Mouse (Mus musculus) heart, postnatal 10 days (tissue): Measurements from ENCODE around the gene Ilf2. TPM values are rescaled to one million over a fixed set of nuclear protein-coding genes. Genes with fewer than 3 reads are reported as not detected.

Experiments used
- DNase-seq, 2 experiments: peaks; one replicate each; pipeline ENCODE4 v3.0.0; 2021
- intact Hi-C: fragments of 180-260 bp; cut with DNase I; formaldehyde crosslinking; loops from one replicate; pipeline ENCODE4 v1.15.1; 2025
- total RNA-seq, 2 experiments: library from RNA; stranded (reverse); gene quantifications; 2 replicates each; pipeline ENCODE4 v1.2.3; 2021

Gene Ilf2
- total RNA-seq, 2 experiments from 2014 or later = 55.3 to 57.5 TPM

DNA sequence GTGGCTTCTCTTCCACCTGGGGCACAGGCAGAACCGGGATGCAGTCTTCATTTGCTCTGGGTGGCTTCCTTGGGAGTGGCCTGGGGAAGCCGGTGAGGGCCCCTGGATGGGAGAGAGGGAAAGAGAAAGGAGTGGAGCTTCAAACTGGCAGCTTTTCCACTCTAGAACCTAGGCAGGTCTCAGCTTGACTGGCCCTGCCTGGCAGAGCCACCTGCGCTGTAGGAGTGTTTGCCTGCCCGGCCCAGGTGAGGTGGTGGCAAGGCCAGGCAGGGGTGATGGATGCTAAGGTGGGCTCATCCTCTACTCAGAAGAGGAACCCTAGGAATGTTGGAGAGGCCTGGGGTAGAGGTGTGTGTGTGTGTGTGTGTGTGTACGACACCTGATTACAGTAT lies 62.0 kb downstream of the Ilf2 start:
- intact Hi-C loops = no loop called here
- DNase-seq = no peak

Other genes starting within 250 kb of the Ilf2 start
- 10 to 100 TPM; 44.4 to 46.9 TPM for gene Jtb, start 244.5 kb upstream of the Ilf2 start, total RNA-seq
- gene Creb3l4, start 232.6 kb upstream of the Ilf2 start, total RNA-seq = under 1 TPM; 0.26 to 0.45 TPM
- 100 to 1,000 TPM; 105 to 110 TPM for gene Slc39a1, start 228.0 kb upstream of the Ilf2 start, total RNA-seq
- 10 to 100 TPM; 21.1 to 26.9 TPM for gene Crtc2, start 222.0 kb upstream of the Ilf2 start, total RNA-seq
- gene Dennd4b, start 210.9 kb upstream of the Ilf2 start, total RNA-seq = 10 to 100 TPM; 16.8 to 19.7 TPM
- gene Gatad2b, start 182.9 kb upstream of the Ilf2 start, total RNA-seq = 10 to 100 TPM; 56.6 to 59.5 TPM
- gene Slc27a3, start 86.2 kb upstream of the Ilf2 start, total RNA-seq = 1 to 10 TPM; 1.9 to 3.3 TPM
- gene Ints3, start 42.5 kb upstream of the Ilf2 start, total RNA-seq = 10 to 100 TPM; 24.4 to 28.3 TPM
- gene Npr1, start 10.3 kb upstream of the Ilf2 start, total RNA-seq = 10 to 100 TPM; 35.4 to 37.8 TPM
- 10 to 100 TPM; 55.9 to 62.7 TPM for gene Snapin, start 14.9 kb downstream of the Ilf2 start, total RNA-seq
- 100 to 1,000 TPM; 126 to 128 TPM for gene Chtop, start 33.4 kb downstream of the Ilf2 start, total RNA-seq
- gene S100a1, start 38.3 kb downstream of the Ilf2 start, total RNA-seq = 100 to 1,000 TPM; 418 to 437 TPM
- gene S100a13, start 38.3 kb downstream of the Ilf2 start, total RNA-seq = 10 to 100 TPM; 40.6 to 42.3 TPM
- gene S100a14, start 50.7 kb downstream of the Ilf2 start, total RNA-seq = not detected
- 100 to 1,000 TPM; 108 to 126 TPM for gene S100a16, start 61.1 kb downstream of the Ilf2 start, total RNA-seq
- gene S100a3, start 84.5 kb downstream of the Ilf2 start, total RNA-seq = not detected
- gene S100a2, start 114.1 kb downstream of the Ilf2 start, total RNA-seq = not detected
- gene Gm42674, start 125.8 kb downstream of the Ilf2 start, total RNA-seq = not detected
- gene S100a4, start 127.6 kb downstream of the Ilf2 start, total RNA-seq = 10 to 100 TPM; 10.3 to 11.7 TPM
- gene S100a5, start 132.4 kb downstream of the Ilf2 start, total RNA-seq = not detected
- gene S100a6, start 136.8 kb downstream of the Ilf2 start, total RNA-seq = 10 to 100 TPM; 81.8 to 85.3 TPM
- gene S100a7a, start 177.9 kb downstream of the Ilf2 start, total RNA-seq = under 1 TPM in 1 of 2 experiments, not detected in 1; 0.20 TPM
- 1 to 10 TPM; 3.7 to 4.7 TPM for gene S100a8, start 192.9 kb downstream of the Ilf2 start, total RNA-seq
- 1 to 10 TPM; 5.2 to 6.7 TPM for gene S100a9, start 219.6 kb downstream of the Ilf2 start, total RNA-seq